In the genomic region with DNA sequence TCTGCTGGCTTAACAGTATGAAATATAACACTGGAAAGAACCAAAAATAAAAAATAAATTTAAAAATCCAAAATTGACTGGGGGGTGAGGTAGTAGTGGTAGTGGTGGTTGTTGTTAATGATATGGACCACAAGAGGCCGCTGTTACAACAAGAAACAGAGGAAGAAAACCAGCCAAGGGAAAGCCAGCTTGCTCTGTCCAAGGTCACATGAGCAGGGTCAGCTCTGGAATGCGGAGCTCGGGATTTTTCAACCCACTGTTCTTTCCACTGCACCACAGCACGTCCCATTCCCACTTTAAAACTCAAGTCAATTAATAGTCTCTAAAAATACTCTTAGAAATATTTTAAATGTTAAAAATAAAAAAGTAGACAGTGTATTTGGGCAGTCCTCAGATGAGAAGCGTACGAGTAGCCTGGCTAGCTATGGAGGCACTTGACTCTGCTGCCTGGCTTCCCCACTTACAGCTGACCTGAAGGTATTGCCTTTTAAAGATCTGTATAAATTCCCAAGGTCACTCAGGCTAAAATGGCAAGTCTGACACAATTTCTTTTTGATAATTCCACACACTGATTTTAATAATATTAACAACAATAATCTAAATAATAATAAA, we compare ENCODE assay signal across 8 mouse cellular contexts. TPM values are rescaled to one million over a fixed set of nuclear protein-coding genes. Genes with fewer than 3 reads are reported as not detected.
DNase-seq lines count a peak whose midpoint lies in the region; ATAC-seq and TF ChIP-seq lines count a peak whose summit lies in the region.

No protein-coding gene starts in this region.

- no peak overlapping the region for H3K4me2 ChIP-seq in lung, embryonic 15.5 days

- H3K4me1 ChIP-seq in E14TG2a.4 (replicated peaks; ENCODE audit: low read depth, low read length): no peaks in the 10 kb centered on the region
- H3K4me1 ChIP-seq in forebrain, embryonic 10.5 days: peaks cover 3% of the 10 kb centered on the region; the same call in 1 of the 2 replicates
- peaks cover 4% of the 10 kb centered on the region; the same call in 1 of the 2 replicates for H3K4me1 ChIP-seq in lung, embryonic 15.5 days

- WGBS in forebrain, embryonic 10.5 days: 27% methylated on average over 6 of the region's 6 CpGs
- 15% methylated on average over 6 of the region's 6 CpGs for WGBS in lung, embryonic 15.5 days

- 0 out of 4 replicates have a peak, but pooled peaks have one; percentile 35 to 48 for ATAC-seq in hematopoietic stem cell, adult 5-6 weeks (replicated peaks in 1 of 2; ENCODE audit: insufficient read depth in 1 of 2, low FRiP score in 2 of 2, low TSS enrichment in 1 of 2, low read depth in 1 of 2, poor library complexity in 2 of 2, severe bottlenecking in 2 of 2)
- ATAC-seq in lung, embryonic 15.5 days (ENCODE audit: borderline replicate concordance, extremely low read depth, low FRiP score, low TSS enrichment): peak; percentile 84

- peak; percentile 43 for TF ChIP-seq CTCF in E14TG2a.4 (conservative IDR thresholded peaks at IDR 0.05; ENCODE audit: low read length)
- TF ChIP-seq CTCF in brain, embryonic 14.5 days (IDR thresholded peaks at IDR 0.05; ENCODE audit: borderline replicate concordance, extremely low read depth, insufficient read depth, insufficient read length): peak; percentile 70; the same call in 1 of the 2 replicates

- no peaks in the 10 kb centered on the region; the same call in 1 of the 2 replicates for H3K27me3 ChIP-seq in E14TG2a.4 (ENCODE audit: insufficient read depth, low read length)
- H3K27me3 ChIP-seq in forebrain, embryonic 10.5 days (ENCODE audit: poor library complexity, severe bottlenecking): no peaks in the 10 kb centered on the region
- no peaks in the 10 kb centered on the region for H3K27me3 ChIP-seq in lung, embryonic 15.5 days

- no peaks in the 10 kb centered on the region for H3K9me3 ChIP-seq in E14TG2a.4 (ENCODE audit: low read length)
- no peaks in the 10 kb centered on the region for H3K9me3 ChIP-seq in forebrain, embryonic 10.5 days
- no peaks in the 10 kb centered on the region for H3K9me3 ChIP-seq in lung, embryonic 15.5 days

- H3K36me3 ChIP-seq in E14TG2a.4 (ENCODE audit: insufficient read depth, low read length): no peaks in the 10 kb centered on the region
- H3K36me3 ChIP-seq in forebrain, embryonic 10.5 days (replicated peaks): no peaks in the 10 kb centered on the region
- no peaks in the 10 kb centered on the region for H3K36me3 ChIP-seq in lung, embryonic 15.5 days

- TF ChIP-seq POLR2A in brain, embryonic 14.5 days (IDR thresholded peaks at IDR 0.05; ENCODE audit: borderline replicate concordance, extremely low read depth, insufficient read depth, insufficient read length, poor library complexity, severe bottlenecking): no peak

- no peak overlapping the region for H3K9ac ChIP-seq in lung, embryonic 15.5 days

- H3K4me3 ChIP-seq in E14TG2a.4 (replicated peaks; ENCODE audit: low read length): no peak overlapping the region
- no peak overlapping the region for H3K4me3 ChIP-seq in forebrain, embryonic 10.5 days
- no peak overlapping the region for H3K4me3 ChIP-seq in lung, embryonic 15.5 days

- no peak overlapping the region for H3K27ac ChIP-seq in forebrain, embryonic 10.5 days
- H3K27ac ChIP-seq in lung, embryonic 15.5 days: peak overlapping the region; percentile 44; the same call in 1 of the 2 replicates

- peak; percentile 81 for DNase-seq in brain, embryonic 14.5 days (ENCODE audit: low read depth)
- DNase-seq in forebrain, embryonic 10.5 days (ENCODE audit: extremely low spot score, low spot score): peak; percentile 52
- peak; percentile 42 to 82 for DNase-seq in layer of hippocampus, adult 18-20 months (ENCODE audit: low spot score in 2 of 2)
- DNase-seq in ovary, adult 18-20 months (ENCODE audit: low spot score): peak; percentile 56
- peak; percentile 12 to 52 for DNase-seq in thymus, postnatal 10 days (ENCODE audit: low spot score in 2 of 2)

RNA-seq across cellular contexts. Expression of gene Armc2, which starts 37.4 kb away (rescaled TPM):
- polyA plus RNA-seq in brain, embryonic 14.5 days (2012; rRNA removed): 7.8 and 10.2 TPM in 2 replicates
- 2.9 and 3.0 TPM in 2 replicates for polyA plus RNA-seq in forebrain, embryonic 10.5 days (2016; fragmentation: Nextera tagmentation; extraction: Ambion mirVana)
- 0.94 and 3.9 TPM in 2 replicates for total RNA-seq in hematopoietic stem cell, adult 5-6 weeks (2017)
- 10 to 100 TPM; 10.4 to 10.6 TPM for total RNA-seq in layer of hippocampus, adult 18-20 months (2021)
- polyA plus RNA-seq in lung, embryonic 15.5 days (2015; fragmentation: Nextera tagmentation; extraction: Ambion mirVana): 1.8 and 1.9 TPM in 2 replicates
